Mouse (Mus musculus): ENCODE measurements around the gene Il1a. TPM values are rescaled to one million over a fixed set of nuclear protein-coding genes. Genes with fewer than 3 reads are reported as not detected.

Il1a gene
- polyA plus RNA-seq, 1 experiment from 2014 or later, result not detected

Other genes with a start within 250 kb of the Il1a start
- 7.9 and 8.3 TPM in 2 replicates for gene Ttl, start 244.0 kb downstream of the Il1a start, polyA plus RNA-seq (2016; fragmentation: Nextera tagmentation; extraction: Ambion mirVana)
- gene Polr1b, start 209.0 kb downstream of the Il1a start, polyA plus RNA-seq (2016; fragmentation: Nextera tagmentation; extraction: Ambion mirVana), result 21.0 and 21.1 TPM in 2 replicates
- gene Chchd5, start 180.3 kb downstream of the Il1a start, polyA plus RNA-seq (2016; fragmentation: Nextera tagmentation; extraction: Ambion mirVana), result 16.6 and 16.9 TPM in 2 replicates
- 45.8 and 47.5 TPM in 2 replicates for gene Slc20a1, start 111.2 kb downstream of the Il1a start, polyA plus RNA-seq (2016; fragmentation: Nextera tagmentation; extraction: Ambion mirVana)
- gene Ckap2l, start 12.8 kb downstream of the Il1a start, polyA plus RNA-seq (2016; fragmentation: Nextera tagmentation; extraction: Ambion mirVana), result 47.3 and 51.6 TPM in 2 replicates
- 0.17 TPM in 1 of 2 replicates, not detected in the other for gene Il1b, start 61.2 kb upstream of the Il1a start, polyA plus RNA-seq (2016; fragmentation: Nextera tagmentation; extraction: Ambion mirVana)
- gene F830045P16Rik, start 226.6 kb upstream of the Il1a start, polyA plus RNA-seq (2016; fragmentation: Nextera tagmentation; extraction: Ambion mirVana), result not detected in 2 replicates

Measured in heart, embryonic 12.5 days (tissue).